Mouse (Mus musculus): ENCODE data around the gene Gpc3. TPM values are rescaled to one million over a fixed set of nuclear protein-coding genes. Genes with fewer than 3 reads are reported as not detected.

Gene Gpc3
- polyA plus RNA-seq, 1 experiment, result not detected

DNA sequence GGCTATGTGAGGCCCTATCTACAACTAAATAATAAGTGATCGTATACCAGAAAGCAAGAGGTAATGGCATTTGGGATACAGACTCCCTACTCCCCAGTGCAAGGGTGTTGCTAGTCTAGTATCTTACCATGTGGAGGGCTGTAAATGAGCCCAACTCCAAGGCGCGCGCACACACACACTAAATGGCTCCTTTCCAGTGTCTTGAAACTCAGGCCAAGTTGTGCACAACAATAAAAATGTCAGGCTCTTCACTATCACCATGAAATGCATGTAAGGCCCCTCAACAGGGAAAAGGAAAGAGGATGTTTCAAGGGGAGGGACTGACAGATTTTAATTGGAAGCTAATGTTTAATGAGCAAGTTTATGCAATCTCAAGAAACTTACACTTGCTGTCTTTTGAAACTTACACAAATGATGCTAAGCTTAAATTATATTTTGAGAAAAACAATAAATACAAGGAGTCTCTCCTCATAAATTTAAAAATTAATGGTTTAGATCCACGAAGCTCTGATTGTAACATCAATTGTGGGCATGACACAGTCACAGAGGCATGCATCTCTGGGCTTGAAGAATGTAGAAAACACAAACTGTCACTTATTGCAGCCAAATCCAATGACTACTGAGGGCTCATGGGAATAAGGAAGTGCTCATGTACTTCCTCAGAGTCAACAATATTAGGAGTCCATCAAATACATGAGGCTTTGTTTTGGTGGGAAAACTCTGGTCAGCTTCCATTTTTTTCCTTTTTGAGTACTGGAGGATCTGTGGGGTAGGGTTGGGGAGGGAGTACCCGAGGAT, 332.4 kb downstream of the Gpc3 start:
- H3K4me2 ChIP-seq (ENCODE audit: low read depth), result no peak overlapping the region
- no peak for TF ChIP-seq TCF3 (IDR thresholded peaks at IDR 0.05; ENCODE audit: insufficient read length, low read depth)
- TF ChIP-seq POLR2A (IDR thresholded peaks at IDR 0.05; ENCODE audit: insufficient read length, low read depth), result no peak
- TF ChIP-seq MYOD1 (IDR thresholded peaks at IDR 0.05; ENCODE audit: control insufficient read depth in 1 of 3, insufficient read length in 2 of 3, low read depth in 2 of 3), result no peak
- no peaks in the 10 kb centered on the region for H3K27me3 ChIP-seq (ENCODE audit: control insufficient read depth, insufficient read depth, insufficient read length)
- no peak overlapping the region for H3ac ChIP-seq (ENCODE audit: control insufficient read depth, insufficient read length)
- no peak overlapping the region for H3K4me3 ChIP-seq
- H3K79me2 ChIP-seq (ENCODE audit: control insufficient read depth, insufficient read depth), result no peaks in the 10 kb centered on the region
- H3K36me3 ChIP-seq (ENCODE audit: control insufficient read depth, insufficient read depth), result no peaks in the 10 kb centered on the region

DNA sequence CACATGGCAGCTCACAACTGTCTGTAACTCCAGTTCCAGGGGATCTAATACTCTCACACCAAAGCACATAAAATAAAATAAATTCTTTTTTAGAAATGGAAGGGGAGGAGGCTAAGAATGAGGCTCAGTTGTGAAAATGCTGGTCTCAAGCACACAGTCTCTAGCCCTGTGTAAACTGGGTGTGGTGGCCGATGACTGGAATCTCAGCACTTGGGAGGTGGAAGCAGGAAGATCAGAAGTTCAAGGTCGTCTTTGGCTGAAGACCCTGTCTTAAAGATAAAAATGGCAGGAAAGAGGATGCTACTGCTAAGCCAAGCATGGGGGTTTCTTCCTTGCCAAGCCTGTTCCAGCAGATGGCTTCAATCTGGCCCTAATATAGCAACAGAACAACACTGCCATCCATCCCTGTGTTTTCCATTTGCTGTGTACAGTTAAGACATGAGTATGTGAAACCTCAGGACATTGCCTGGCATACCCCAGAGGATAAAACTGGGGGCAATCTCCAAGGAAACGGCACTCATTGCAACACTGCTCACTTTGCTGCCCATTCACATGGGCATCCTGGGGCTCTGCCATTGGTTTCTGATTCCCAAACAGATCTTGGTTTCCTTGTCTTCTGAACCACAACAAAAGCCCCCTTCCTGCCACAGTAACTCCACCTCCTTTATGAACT, 334.9 kb downstream of the Gpc3 start:
- no peak overlapping the region for H3K4me2 ChIP-seq (ENCODE audit: low read depth)
- H3K27me3 ChIP-seq (ENCODE audit: control insufficient read depth, insufficient read depth, insufficient read length), result no peaks in the 10 kb centered on the region
- H3K4me3 ChIP-seq, result no peak overlapping the region
- TF ChIP-seq REST (IDR thresholded peaks at IDR 0.05; ENCODE audit: insufficient read depth, insufficient read length) (no peak), USF1 (IDR thresholded peaks at IDR 0.05; ENCODE audit: low read depth) (no peak), SRF (IDR thresholded peaks at IDR 0.05; ENCODE audit: control insufficient read depth, insufficient read length, low read depth) (no peak), POLR2AphosphoS2 (IDR thresholded peaks at IDR 0.05; ENCODE audit: insufficient read length, low read depth) (no peak), TCF12 (IDR thresholded peaks at IDR 0.05; ENCODE audit: insufficient read depth, poor library complexity, severe bottlenecking) (no peak), TCF3 (IDR thresholded peaks at IDR 0.05; ENCODE audit: insufficient read length, low read depth) (no peak), E2F4 (IDR thresholded peaks at IDR 0.05; ENCODE audit: insufficient read depth) (no peak), MYOD1 (IDR thresholded peaks at IDR 0.05; ENCODE audit: control insufficient read depth in 1 of 3, insufficient read length in 2 of 3, low read depth in 2 of 3) (no peak), MYOG (IDR thresholded peaks at IDR 0.05; ENCODE audit: control insufficient read depth in 1 of 3, insufficient read depth in 1 of 3, insufficient read length in 2 of 3, low read depth in 2 of 3) (no peak), MAX (IDR thresholded peaks at IDR 0.05; ENCODE audit: low read depth) (no peak), CEBPB (IDR thresholded peaks at IDR 0.05; ENCODE audit: insufficient read depth, poor library complexity, severe bottlenecking) (no peak), POLR2A (IDR thresholded peaks at IDR 0.05; ENCODE audit: insufficient read length, low read depth) (no peak)
- H3K79me2 ChIP-seq (ENCODE audit: control insufficient read depth, insufficient read depth), result no peaks in the 10 kb centered on the region
- H3K36me3 ChIP-seq (ENCODE audit: control insufficient read depth, insufficient read depth), result no peaks in the 10 kb centered on the region
- no peak overlapping the region for H3ac ChIP-seq (ENCODE audit: control insufficient read depth, insufficient read length)

DNA sequence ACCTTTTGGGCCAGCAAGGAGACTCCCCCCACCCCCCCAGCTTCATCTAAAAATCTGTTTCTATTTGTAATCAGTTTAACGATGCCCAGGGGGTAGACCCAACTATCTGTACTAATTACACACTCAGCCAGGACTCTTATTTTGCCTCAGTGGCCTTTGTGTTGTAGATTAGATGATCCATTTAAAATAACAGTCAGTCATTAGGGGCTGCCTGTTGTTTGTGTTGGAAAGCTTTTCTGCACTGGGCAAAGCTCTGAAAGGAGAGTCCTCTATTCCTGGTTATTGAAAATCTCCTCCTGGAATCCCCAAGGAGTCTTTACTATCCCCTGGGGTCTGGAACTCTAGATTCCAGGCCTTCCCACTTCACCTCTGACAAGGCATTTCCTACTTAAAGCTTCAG, 336.2 kb downstream of the Gpc3 start:
- TF ChIP-seq MYOD1 (IDR thresholded peaks at IDR 0.05; ENCODE audit: control insufficient read depth in 1 of 3, insufficient read length in 2 of 3, low read depth in 2 of 3) (no peak), POLR2A (IDR thresholded peaks at IDR 0.05; ENCODE audit: insufficient read length, low read depth) (no peak)
- no peak overlapping the region for H3K4me3 ChIP-seq
- no peaks in the 10 kb centered on the region for H3K36me3 ChIP-seq (ENCODE audit: control insufficient read depth, insufficient read depth)
- H3K27me3 ChIP-seq (ENCODE audit: control insufficient read depth, insufficient read depth, insufficient read length), result no peaks in the 10 kb centered on the region
- no peak overlapping the region for H3K4me2 ChIP-seq (ENCODE audit: low read depth)
- no peaks in the 10 kb centered on the region for H3K79me2 ChIP-seq (ENCODE audit: control insufficient read depth, insufficient read depth)
- no peak overlapping the region for H3ac ChIP-seq (ENCODE audit: control insufficient read depth, insufficient read length)

DNA sequence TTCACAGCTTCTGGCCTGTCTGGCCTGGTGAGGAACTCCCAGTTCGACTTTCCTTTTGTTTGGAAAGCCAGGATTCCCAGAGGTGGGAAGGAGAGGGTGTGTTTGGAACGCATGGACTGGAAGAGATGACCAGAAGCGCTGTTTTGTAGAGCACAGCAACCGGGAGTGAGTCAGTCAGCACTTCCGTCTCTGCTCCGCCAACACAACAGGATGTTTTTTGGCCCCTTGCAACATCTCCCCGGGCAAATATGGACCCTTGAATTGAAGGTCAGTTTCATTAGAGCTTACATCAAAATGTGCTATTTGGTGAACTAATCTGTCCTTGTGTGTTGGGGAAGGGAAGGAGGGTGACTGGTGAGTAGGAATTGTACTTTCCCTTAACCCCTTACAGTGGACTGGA, 340.7 kb downstream of the Gpc3 start:
- Histone ChIP-seq H3K36me3 (ENCODE audit: control insufficient read depth, insufficient read depth) (no peaks in the 10 kb centered on the region), H3K4me2 (ENCODE audit: low read depth) (no peak overlapping the region), H3K27me3 (ENCODE audit: control insufficient read depth, insufficient read depth, insufficient read length) (no peaks in the 10 kb centered on the region), H3ac (ENCODE audit: control insufficient read depth, insufficient read length) (no peak overlapping the region), H3K4me3 (no peak overlapping the region), H3K79me2 (ENCODE audit: control insufficient read depth, insufficient read depth) (no peaks in the 10 kb centered on the region)
- no peak for TF ChIP-seq SRF (IDR thresholded peaks at IDR 0.05; ENCODE audit: control insufficient read depth, insufficient read length, low read depth)
- TF ChIP-seq MYOG (IDR thresholded peaks at IDR 0.05; ENCODE audit: control insufficient read depth in 1 of 3, insufficient read depth in 1 of 3, insufficient read length in 2 of 3, low read depth in 2 of 3), result no peak
- TF ChIP-seq MAX (IDR thresholded peaks at IDR 0.05; ENCODE audit: low read depth), result no peak
- TF ChIP-seq TCF12 (IDR thresholded peaks at IDR 0.05; ENCODE audit: insufficient read depth, poor library complexity, severe bottlenecking), result no peak
- no peak for TF ChIP-seq USF1 (IDR thresholded peaks at IDR 0.05; ENCODE audit: low read depth)

DNA sequence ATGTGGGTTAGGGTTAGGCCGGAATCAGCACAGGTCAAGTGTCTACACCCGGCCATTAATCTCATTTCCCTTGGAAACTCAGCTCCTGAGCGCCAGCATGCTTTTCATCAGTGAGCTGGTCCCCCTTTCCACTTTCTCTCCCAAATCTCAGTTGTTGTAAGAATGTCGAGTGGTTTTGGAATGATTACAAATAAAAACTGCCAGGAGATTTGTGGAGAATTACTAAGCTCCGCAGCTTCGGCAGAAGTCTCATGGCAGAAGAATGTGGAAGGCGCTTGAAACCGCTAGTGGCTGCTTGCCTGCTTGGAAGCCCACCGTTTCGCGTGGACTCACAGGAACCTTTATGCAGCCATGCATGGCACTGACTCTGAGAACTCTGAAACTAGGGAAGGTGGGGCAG, 351.8 kb downstream of the Gpc3 start:
- TF ChIP-seq REST (IDR thresholded peaks at IDR 0.05; ENCODE audit: insufficient read depth, insufficient read length) (no peak), USF1 (IDR thresholded peaks at IDR 0.05; ENCODE audit: low read depth) (no peak), TCF12 (IDR thresholded peaks at IDR 0.05; ENCODE audit: insufficient read depth, poor library complexity, severe bottlenecking) (no peak), MYOD1 (IDR thresholded peaks at IDR 0.05; ENCODE audit: control insufficient read depth in 1 of 3, insufficient read length in 2 of 3, low read depth in 2 of 3) (no peak), POLR2A (IDR thresholded peaks at IDR 0.05; ENCODE audit: insufficient read length, low read depth) (no peak), POLR2AphosphoS2 (IDR thresholded peaks at IDR 0.05; ENCODE audit: insufficient read length, low read depth) (no peak), MYOG (IDR thresholded peaks at IDR 0.05; ENCODE audit: control insufficient read depth in 1 of 3, insufficient read depth in 1 of 3, insufficient read length in 2 of 3, low read depth in 2 of 3) (no peak), MAX (IDR thresholded peaks at IDR 0.05; ENCODE audit: low read depth) (no peak), TCF3 (IDR thresholded peaks at IDR 0.05; ENCODE audit: insufficient read length, low read depth) (no peak), CEBPB (IDR thresholded peaks at IDR 0.05; ENCODE audit: insufficient read depth, poor library complexity, severe bottlenecking) (no peak), SRF (IDR thresholded peaks at IDR 0.05; ENCODE audit: control insufficient read depth, insufficient read length, low read depth) (no peak), E2F4 (IDR thresholded peaks at IDR 0.05; ENCODE audit: insufficient read depth) (no peak)
- Histone ChIP-seq H3K4me2 (ENCODE audit: low read depth) (no peak overlapping the region), H3K36me3 (ENCODE audit: control insufficient read depth, insufficient read depth) (no peaks in the 10 kb centered on the region), H3K4me3 (no peak overlapping the region), H3ac (ENCODE audit: control insufficient read depth, insufficient read length) (no peak overlapping the region), H3K27me3 (ENCODE audit: control insufficient read depth, insufficient read depth, insufficient read length) (no peaks in the 10 kb centered on the region), H3K79me2 (ENCODE audit: control insufficient read depth, insufficient read depth) (no peaks in the 10 kb centered on the region)
